Mouse (Mus musculus) limb, embryonic 14.5 days (tissue): Measurements from ENCODE around the gene Sptlc2. TPM values are rescaled to one million over a fixed set of nuclear protein-coding genes. Genes with fewer than 3 reads are reported as not detected.

Source experiments
- ATAC-seq: fragments of 200-750 bp; cut with Nextera tagmentation; 2 replicates; pipeline ENCODE4 v1.8.0; 2017; ENCODE audit warnings: low read depth, moderate number of reproducible peaks, moderate TSS enrichment; ENCODE audit not compliant: low FRiP score
- DNase-seq: peaks from one replicate; pipeline ENCODE4 v3.0.0-alpha.2; 2015; ENCODE audit warnings: low spot score
- H3K27ac ChIP-seq: fragments of 300-500 bp; sonication (generic); replicated peaks from 2 replicates; pipeline ENCODE4 v1.5.1; 2014; ENCODE audit warnings: low read depth, mild to moderate bottlenecking, low read length, moderate library complexity, mixed read lengths
- H3K27me3 ChIP-seq: fragments of 300-500 bp; sonication (generic); 2 replicates; pipeline ENCODE4 v1.6.1; 2014; ENCODE audit warnings: low read length, mixed read lengths; ENCODE audit not compliant: control insufficient read depth, insufficient read depth
- H3K36me3 ChIP-seq: fragments of 300-500 bp; sonication (generic); 2 replicates; pipeline ENCODE4 v1.6.1; 2014; ENCODE audit warnings: mild to moderate bottlenecking, low read length, moderate library complexity, mixed read lengths; ENCODE audit not compliant: control insufficient read depth, insufficient read depth
- H3K4me1 ChIP-seq: fragments of 300-500 bp; sonication (generic); 2 replicates; pipeline ENCODE4 v1.6.1; 2014; ENCODE audit warnings: antibody characterized with exemption, low read length, mixed read lengths; ENCODE audit not compliant: control insufficient read depth, insufficient read depth
- H3K4me2 ChIP-seq: fragments of 300-500 bp; sonication (generic); replicated peaks from 2 replicates; pipeline ENCODE4 v1.6.1; 2014; ENCODE audit warnings: low read depth, mild to moderate bottlenecking, low read length, moderate library complexity; ENCODE audit not compliant: severe bottlenecking
- H3K4me3 ChIP-seq: fragments of 300-500 bp; sonication (generic); replicated peaks from 2 replicates; pipeline ENCODE4 v1.5.1; 2014; ENCODE audit warnings: low read length
- H3K9ac ChIP-seq: fragments of 300-500 bp; sonication (generic); 2 replicates; pipeline ENCODE4 v1.6.1; 2014; ENCODE audit warnings: mild to moderate bottlenecking, low read depth, low read length, moderate library complexity; ENCODE audit not compliant: severe bottlenecking
- H3K9me3 ChIP-seq: fragments of 300-500 bp; sonication (generic); 2 replicates; pipeline ENCODE4 v1.6.1; 2016; ENCODE audit warnings: low read length; ENCODE audit not compliant: control insufficient read depth
- POLR2A ChIP-seq: fragments of 200-500 bp; IDR thresholded peaks from 2 replicates; pipeline ENCODE4 v1.8.0; 2012; ENCODE audit warnings: inconsistent platforms, mild to moderate bottlenecking, moderate library complexity, borderline replicate concordance; ENCODE audit not compliant: insufficient read depth, insufficient read length; ENCODE audit errors: extremely low read depth
- WGBS: fragments of 180-500 bp; shearing (Covaris S2); extraction: QIAGEN DNeasy Blood & Tissue Kit; methylation state at CpG from one replicate; pipeline ENCODE4 v1.1.7; 2014; 5-methylcytosine and 5-hydroxymethylcytosine counted together
- polyA plus RNA-seq, 2 experiments: library from polyadenylated mRNA; depleted of rRNA in 1 of 2; stranded (reverse) in 1 of 2; unstranded in 1 of 2; fragments of >200 nt; fragmentation: Nextera tagmentation in 1 of 2; extraction: Ambion mirVana in 1 of 2; gene quantifications; 2 replicates each; pipeline versions ENCODE4 v1.2.1 to v1.2.3; 2012 to 2014

Sptlc2 gene
- polyA plus RNA-seq, 2 experiments = 35.2 to 85.5 TPM

- 73% methylated on average over 4 of the region's 4 CpGs for WGBS
- no peak overlapping the region for H3K9ac ChIP-seq
- DNase-seq (no peak), ATAC-seq (no peak)
- no peak overlapping the region for H3K27ac ChIP-seq
- H3K27me3 ChIP-seq = no peaks in the 10 kb centered on the region
- TF ChIP-seq POLR2A = no peak
- H3K9me3 ChIP-seq = no peaks in the 10 kb centered on the region
- no peaks in the 10 kb centered on the region for H3K36me3 ChIP-seq
- H3K4me3 ChIP-seq = no peak overlapping the region
- no peak overlapping the region for H3K4me2 ChIP-seq
- H3K4me1 ChIP-seq = no peaks in the 10 kb centered on the region
Measured at GRCm38 (mm10) chr12:87284268-87284667, 103.9 kb downstream of the Sptlc2 start.

GRCm38 (mm10) chr12:87283706-87284105 is 104.4 kb downstream of the Sptlc2 start:
- no peak overlapping the region for H3K4me2 ChIP-seq
- H3K36me3 ChIP-seq = no peaks in the 10 kb centered on the region
- no peaks in the 10 kb centered on the region for H3K9me3 ChIP-seq
- H3K4me1 ChIP-seq = no peaks in the 10 kb centered on the region
- H3K9ac ChIP-seq = no peak overlapping the region
- no peak overlapping the region for H3K4me3 ChIP-seq
- 72% methylated on average over 7 of the region's 7 CpGs for WGBS
- H3K27ac ChIP-seq = no peak overlapping the region
- TF ChIP-seq POLR2A = no peak
- no peak for DNase-seq
- ATAC-seq = no peak
- H3K27me3 ChIP-seq = no peaks in the 10 kb centered on the region

GRCm38 (mm10) chr12:87282743-87283142 is 105.4 kb downstream of the Sptlc2 start:
- 91% methylated on average over 4 of the region's 4 CpGs for WGBS
- Histone ChIP-seq H3K9me3 (no peaks in the 10 kb centered on the region), H3K4me3 (no peak overlapping the region), H3K27ac (no peak overlapping the region), H3K9ac (no peak overlapping the region), H3K36me3 (no peaks in the 10 kb centered on the region), H3K4me2 (no peak overlapping the region), H3K4me1 (0 out of 2 replicates have a peak, but pooled peaks cover 4% of the 10 kb centered on the region), H3K27me3 (no peaks in the 10 kb centered on the region)
- DNase-seq = no peak
- ATAC-seq = no peak
- no peak for TF ChIP-seq POLR2A

DNA sequence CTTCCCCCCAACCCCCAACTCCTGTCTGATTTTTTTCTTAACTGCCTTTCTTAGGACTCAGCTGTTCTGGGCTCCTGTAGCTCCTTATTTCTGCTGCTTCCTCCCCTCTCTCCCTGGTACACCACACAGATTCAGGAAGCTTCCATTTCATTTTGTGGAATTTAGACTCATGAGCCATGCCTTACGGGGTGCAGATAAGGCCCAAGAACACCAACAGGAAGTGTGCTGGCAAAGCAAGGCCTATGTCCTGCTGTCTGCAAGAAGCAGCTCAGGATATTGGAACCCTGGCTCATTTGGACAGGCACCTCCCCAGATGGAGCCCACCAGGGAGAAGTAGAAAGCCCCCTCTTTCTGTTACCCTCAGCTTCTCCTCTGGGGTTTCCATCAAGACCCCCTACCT is 106.4 kb downstream of the Sptlc2 start:
- 74% methylated on average over 1 of the region's 1 CpGs for WGBS
- Histone ChIP-seq H3K36me3 (0 out of 2 replicates have a peak, but pooled peaks cover 1% of the 10 kb centered on the region), H3K4me1 (0 out of 2 replicates have a peak, but pooled peaks cover 4% of the 10 kb centered on the region), H3K4me2 (no peak overlapping the region), H3K27ac (no peak overlapping the region), H3K27me3 (no peaks in the 10 kb centered on the region), H3K4me3 (no peak overlapping the region), H3K9me3 (no peaks in the 10 kb centered on the region), H3K9ac (no peak overlapping the region)
- TF ChIP-seq POLR2A = no peak
- ATAC-seq = no peak
- DNase-seq = no peak

DNA sequence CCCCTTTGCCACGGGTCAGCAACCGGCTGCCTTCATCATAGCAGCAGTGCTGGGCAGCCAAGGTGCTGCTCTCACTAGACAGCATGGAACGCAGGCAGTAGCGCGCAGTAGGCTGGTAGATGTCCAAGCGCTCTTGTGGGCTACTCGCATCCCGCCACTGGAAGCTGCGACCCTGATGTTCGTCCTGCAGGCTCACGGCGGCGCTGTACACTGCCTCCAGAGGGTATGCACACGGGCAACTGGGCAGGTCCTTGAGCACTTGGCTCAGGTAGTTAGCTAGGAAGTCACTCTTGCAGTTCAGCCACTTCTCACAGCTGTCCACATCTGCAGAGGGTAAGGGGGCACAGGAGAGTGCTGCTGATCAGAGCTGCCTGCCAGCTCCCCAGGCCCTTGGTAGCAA is 108.3 kb downstream of the Sptlc2 start:
- H3K4me2 ChIP-seq = no peak overlapping the region
- H3K9ac ChIP-seq = no peak overlapping the region

GRCm38 (mm10) chr12:87279350-87279749 is 108.8 kb downstream of the Sptlc2 start:
- ATAC-seq (no peak), DNase-seq (no peak)
- WGBS = 46% methylated on average over 3 of the region's 3 CpGs
- H3K27ac ChIP-seq = no peak overlapping the region
- H3K4me3 ChIP-seq = no peak overlapping the region
- no peak for TF ChIP-seq POLR2A
- 0 out of 2 replicates have a peak, but pooled peaks cover 4% of the 10 kb centered on the region for H3K4me1 ChIP-seq
- H3K4me2 ChIP-seq = no peak overlapping the region
- H3K27me3 ChIP-seq = no peaks in the 10 kb centered on the region
- H3K36me3 ChIP-seq = peaks cover 26% of the 10 kb centered on the region
- no peak overlapping the region for H3K9ac ChIP-seq
- no peaks in the 10 kb centered on the region for H3K9me3 ChIP-seq

More for the DNA sequence above, 108.3 kb downstream of the Sptlc2 start:
- ATAC-seq (no peak), DNase-seq (no peak)
- H3K27me3 ChIP-seq = no peaks in the 10 kb centered on the region
- no peak overlapping the region for H3K27ac ChIP-seq
- peaks cover 20% of the 10 kb centered on the region for H3K36me3 ChIP-seq
- H3K4me3 ChIP-seq = no peak overlapping the region
- H3K9me3 ChIP-seq = no peaks in the 10 kb centered on the region
- no peak for TF ChIP-seq POLR2A
- WGBS = 51% methylated on average over 14 of the region's 14 CpGs
- H3K4me1 ChIP-seq = 0 out of 2 replicates have a peak, but pooled peaks cover 4% of the 10 kb centered on the region
